Mouse (Mus musculus): ENCODE data around the gene Irx4.

Gene Irx4

GRCm38 (mm10) chr13:73269891-73270290 is 9.6 kb downstream of the Irx4 start:
- intact Hi-C loops (cut with DNase I), result no loop called here

- intact Hi-C loops (cut with DNase I), result no loop called here
These were observed 10.3 kb downstream of the Irx4 start for GRCm38 (mm10) chr13:73270451-73271081.

- intact Hi-C loops (cut with DNase I), result no loop called here
These were observed 11.3 kb downstream of the Irx4 start for GRCm38 (mm10) chr13:73271336-73272242.

- intact Hi-C loops (cut with DNase I), result no loop called here
These were observed 12.6 kb downstream of the Irx4 start for GRCm38 (mm10) chr13:73272794-73273282.

- intact Hi-C loops (cut with DNase I), result no loop called here
These were observed 13.3 kb downstream of the Irx4 start for GRCm38 (mm10) chr13:73273536-73273935.

- intact Hi-C loops (cut with DNase I), result no loop called here
These were observed 17.1 kb downstream of the Irx4 start for GRCm38 (mm10) chr13:73277361-73277760.

- intact Hi-C loops (cut with DNase I), result no loop called here
These were observed 17.5 kb downstream of the Irx4 start for GRCm38 (mm10) chr13:73277797-73278196.

GRCm38 (mm10) chr13:73279196-73279595 is 18.9 kb downstream of the Irx4 start:
- intact Hi-C loops (cut with DNase I), result no loop called here

- intact Hi-C loops (cut with DNase I), result no loop called here
These were observed 22.1 kb downstream of the Irx4 start for GRCm38 (mm10) chr13:73282407-73282806.

- intact Hi-C loops (cut with DNase I), result no loop called here
These were observed 23.3 kb downstream of the Irx4 start for GRCm38 (mm10) chr13:73283534-73283933.

- intact Hi-C loops (cut with DNase I), result no loop called here
These were observed 29.9 kb downstream of the Irx4 start for GRCm38 (mm10) chr13:73290206-73290605.

- intact Hi-C loops (cut with DNase I), result no loop called here
These were observed 30.8 kb downstream of the Irx4 start for GRCm38 (mm10) chr13:73291102-73291501.

- intact Hi-C loops (cut with DNase I), result no loop called here
These were observed 38.4 kb downstream of the Irx4 start for GRCm38 (mm10) chr13:73298717-73299116.

GRCm38 (mm10) chr13:73299322-73299721 is 39.0 kb downstream of the Irx4 start:
- intact Hi-C loops (cut with DNase I), result no loop called here

- intact Hi-C loops (cut with DNase I), result no loop called here
These were observed 44.5 kb downstream of the Irx4 start for GRCm38 (mm10) chr13:73304729-73305128.

GRCm38 (mm10) chr13:73305398-73306084 is 45.3 kb downstream of the Irx4 start:
- intact Hi-C loops (cut with DNase I), result no loop called here

- intact Hi-C loops (cut with DNase I), result no loop called here
These were observed 45.8 kb downstream of the Irx4 start for GRCm38 (mm10) chr13:73306085-73306410.

GRCm38 (mm10) chr13:73306430-73306829 is 46.2 kb downstream of the Irx4 start:
- intact Hi-C loops (cut with DNase I), result no loop called here

GRCm38 (mm10) chr13:73310183-73310929 is 50.1 kb downstream of the Irx4 start:
- intact Hi-C loops (cut with DNase I), result no loop called here
